Mouse (Mus musculus) ES-E14 (cell line): ENCODE measurements around the gene Nckap1. TPM values are rescaled to one million over a fixed set of nuclear protein-coding genes. Genes with fewer than 3 reads are reported as not detected.

Experiments used
- DNase-seq: peaks from one replicate; pipeline ENCODE4 v3.0.0-alpha.2; 2013; ENCODE audit warnings: low read depth, low spot score
- H3K27ac ChIP-seq: 2 replicates; pipeline ENCODE4 v1.5.1; 2012; ENCODE audit warnings: low read depth, mild to moderate bottlenecking, low read length, moderate library complexity, mixed read lengths; ENCODE audit not compliant: poor library complexity, insufficient read depth, severe bottlenecking
- H3K36me3 ChIP-seq: 2 replicates; pipeline ENCODE4 v1.6.1; 2012; ENCODE audit warnings: mild to moderate bottlenecking, low read length, moderate library complexity, mixed read lengths; ENCODE audit not compliant: control insufficient read depth, poor library complexity, insufficient read depth, severe bottlenecking
- H3K4me1 ChIP-seq, 2 experiments: fragments of 150-350 bp in 1 of 2; sonication (generic) in 1 of 2; 2 replicates each; pipeline ENCODE4 v1.6.1; 2012; ENCODE audit warnings: low read length in 2 of 2, mild to moderate bottlenecking in 1 of 2, mixed read lengths in 1 of 2; ENCODE audit not compliant: control insufficient read depth in 2 of 2, insufficient read depth in 2 of 2, poor library complexity in 1 of 2
- H3K4me3 ChIP-seq, 2 experiments: fragments of 150-350 bp in 1 of 2; sonication (generic) in 1 of 2; 2 replicates each; pipeline ENCODE4 v1.5.1; 2012; ENCODE audit warnings: low read length in 2 of 2, low read depth in 1 of 2, mild to moderate bottlenecking in 1 of 2, mixed read lengths in 1 of 2; ENCODE audit not compliant: insufficient read depth in 1 of 2, poor library complexity in 1 of 2, severe bottlenecking in 1 of 2
- H3K9ac ChIP-seq: 2 replicates; pipeline ENCODE4 v1.6.1; 2012; ENCODE audit warnings: low read depth, mild to moderate bottlenecking, low read length, mixed read lengths; ENCODE audit not compliant: poor library complexity, insufficient read depth, severe bottlenecking
- H3K9me3 ChIP-seq: fragments of 150-350 bp; sonication (generic); 2 replicates; pipeline ENCODE4 v1.6.1; 2012; ENCODE audit warnings: low read depth, mild to moderate bottlenecking, low read length; ENCODE audit not compliant: control insufficient read depth, insufficient read depth
- CHD2 ChIP-seq: IDR thresholded peaks from 2 replicates; pipeline ENCODE4 v1.6.1; 2014; ENCODE audit warnings: mild to moderate bottlenecking, low read depth, low read length, inconsistent platforms
- HCFC1 ChIP-seq: IDR thresholded peaks from 2 replicates; pipeline ENCODE4 v1.6.1; 2012; ENCODE audit warnings: low read length, inconsistent platforms, borderline replicate concordance; ENCODE audit not compliant: insufficient read depth
- MAFK ChIP-seq: IDR thresholded peaks from 2 replicates; pipeline ENCODE4 v1.6.1; 2014; ENCODE audit warnings: mild to moderate bottlenecking, low read depth, low read length, inconsistent platforms; ENCODE audit not compliant: insufficient read depth
- ZC3H11A ChIP-seq: IDR thresholded peaks from 2 replicates; pipeline ENCODE4 v1.6.1; 2012; ENCODE audit warnings: low read depth, mild to moderate bottlenecking, inconsistent platforms, low read length, borderline replicate concordance
- ZNF384 ChIP-seq: IDR thresholded peaks from 2 replicates; pipeline ENCODE4 v1.6.1; 2012; ENCODE audit warnings: low read depth, low read length, inconsistent platforms
- in situ Hi-C, 2 experiments: fragments of 600-800 bp; cut with MboI; formaldehyde crosslinking; loops; one replicate each; pipeline ENCODE4 v1.15.1; 2025; ENCODE audit warnings: low sequenced_read_pairs in 2 of 2, inconsistent platforms in 1 of 2; ENCODE audit not compliant: unreplicated experiment in 2 of 2
- total RNA-seq: library from RNA; depleted of rRNA; stranded (reverse); fragments of 300-350 nt; gene quantifications from 2 replicates; pipeline ENCODE4 v1.2.3, GENCODE M21; 2012

Nckap1 gene
- total RNA-seq, 1 experiment: 62.6 TPM

DNA sequence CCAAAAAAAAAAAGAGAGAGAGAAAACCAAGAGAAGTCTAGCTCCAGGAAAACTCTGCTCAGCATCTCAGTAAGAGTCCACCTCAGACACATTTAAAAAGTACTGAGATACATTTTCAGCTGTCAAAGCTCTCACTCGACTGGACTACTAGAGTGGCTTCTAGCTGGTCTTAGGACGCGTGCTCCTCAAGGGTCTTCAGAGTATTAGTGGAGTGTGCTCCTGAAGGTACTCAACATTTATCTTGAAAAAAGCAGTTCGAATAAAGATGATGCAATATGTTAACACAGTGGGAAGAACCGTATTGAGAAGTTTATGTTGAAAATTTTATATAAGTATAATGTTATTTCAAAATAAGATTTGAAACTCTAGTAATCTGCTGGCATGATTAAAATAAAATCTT lies 20.4 kb downstream of the Nckap1 start:
- in situ Hi-C loops: no loop called here
- H3K9me3 ChIP-seq: no peaks in the 10 kb centered on the region
- no peak overlapping the region for H3K9ac ChIP-seq
- no peaks in the 10 kb centered on the region for H3K4me1 ChIP-seq
- TF ChIP-seq HCFC1 (no peak), ZNF384 (no peak), CHD2 (no peak), MAFK (no peak), ZC3H11A (no peak)
- DNase-seq: no peak
- no peak overlapping the region for H3K4me3 ChIP-seq
- H3K36me3 ChIP-seq: no peaks in the 10 kb centered on the region
- no peak overlapping the region for H3K27ac ChIP-seq

DNA sequence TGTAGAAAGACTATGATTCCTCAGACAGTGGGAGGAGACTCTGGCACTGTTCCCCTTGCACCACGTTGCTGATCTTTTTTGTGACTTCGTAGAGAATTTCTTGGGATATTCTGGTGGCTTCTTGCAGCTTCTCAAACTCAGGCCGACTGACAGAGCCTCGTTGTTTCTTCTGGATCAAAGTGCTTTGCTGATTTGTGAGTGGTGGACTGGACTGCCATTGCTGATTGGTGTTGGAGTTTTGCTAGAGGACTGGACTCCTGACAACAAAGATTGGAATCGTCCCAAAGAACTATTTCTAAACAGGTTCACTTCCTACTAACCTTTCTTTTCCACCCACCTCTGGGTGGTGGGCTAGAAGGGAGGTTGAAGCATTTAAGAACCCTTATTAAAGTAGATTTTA lies 21.5 kb downstream of the Nckap1 start:
- no peaks in the 10 kb centered on the region for H3K9me3 ChIP-seq
- no peak overlapping the region for H3K27ac ChIP-seq
- no peaks in the 10 kb centered on the region for H3K4me1 ChIP-seq
- no peaks in the 10 kb centered on the region for H3K36me3 ChIP-seq
- DNase-seq: no peak
- H3K4me3 ChIP-seq: no peak overlapping the region
- no peak overlapping the region for H3K9ac ChIP-seq
- no peak for TF ChIP-seq MAFK
- no peak for TF ChIP-seq ZNF384
- TF ChIP-seq CHD2: no peak
- TF ChIP-seq ZC3H11A: no peak
- no peak for TF ChIP-seq HCFC1
- in situ Hi-C loops: no loop called here

DNA sequence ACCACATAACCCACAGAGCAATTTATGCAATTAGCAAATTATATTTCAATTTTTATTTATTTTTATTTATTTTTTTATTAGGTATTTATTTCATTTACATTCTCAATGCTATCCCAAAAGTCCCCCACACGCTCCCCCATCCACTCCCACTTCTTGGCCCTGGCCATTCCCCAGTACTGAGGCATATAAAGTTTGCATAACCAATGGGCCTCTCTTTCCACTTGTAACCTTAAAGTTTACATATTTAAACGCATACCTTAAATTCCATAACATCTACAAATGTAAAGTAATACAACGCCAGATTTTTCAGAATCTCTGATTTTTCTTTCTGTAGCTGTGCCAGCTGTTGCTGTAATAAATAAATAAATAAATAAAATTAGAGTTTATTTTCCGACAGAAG lies 26.7 kb downstream of the Nckap1 start:
- H3K4me3 ChIP-seq: no peak overlapping the region
- in situ Hi-C loops: no loop called here
- no peak overlapping the region for H3K27ac ChIP-seq
- H3K9ac ChIP-seq: no peak overlapping the region
- peaks cover 11% of the 10 kb centered on the region for H3K36me3 ChIP-seq
- no peak for TF ChIP-seq ZC3H11A
- TF ChIP-seq MAFK: no peak
- TF ChIP-seq ZNF384: no peak
- no peak for TF ChIP-seq CHD2
- TF ChIP-seq HCFC1: no peak
- no peaks in the 10 kb centered on the region for H3K9me3 ChIP-seq
- no peak for DNase-seq
- H3K4me1 ChIP-seq: no peaks in the 10 kb centered on the region

DNA sequence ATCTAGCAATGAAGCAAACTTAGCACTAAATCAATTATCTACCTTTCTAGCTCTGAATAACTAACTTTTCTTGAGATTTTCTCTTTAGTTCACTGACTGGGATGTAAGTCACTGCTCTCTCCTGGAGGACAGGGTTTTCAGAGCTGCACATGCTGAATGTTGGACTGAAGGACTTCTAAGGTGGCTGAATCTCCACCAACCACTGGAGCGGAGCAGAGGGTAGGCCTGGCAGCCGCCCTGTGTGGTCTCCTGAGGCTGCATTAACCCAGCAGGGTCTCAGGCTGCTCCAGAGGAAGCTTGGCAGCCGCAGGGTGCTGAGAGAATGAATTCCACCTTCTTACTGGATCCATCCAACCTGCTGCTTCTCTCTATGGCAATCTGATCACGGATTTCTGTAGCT lies 31.5 kb downstream of the Nckap1 start:
- H3K9me3 ChIP-seq: no peaks in the 10 kb centered on the region
- H3K4me1 ChIP-seq: no peaks in the 10 kb centered on the region
- TF ChIP-seq CHD2: no peak
- TF ChIP-seq ZNF384: no peak
- no peak for TF ChIP-seq HCFC1
- no peak for TF ChIP-seq MAFK
- in situ Hi-C loops: no loop called here
- no peak for DNase-seq
- peaks cover 13% of the 10 kb centered on the region for H3K36me3 ChIP-seq
- no peak overlapping the region for H3K27ac ChIP-seq
- no peak overlapping the region for H3K4me3 ChIP-seq
- H3K9ac ChIP-seq: no peak overlapping the region

DNA sequence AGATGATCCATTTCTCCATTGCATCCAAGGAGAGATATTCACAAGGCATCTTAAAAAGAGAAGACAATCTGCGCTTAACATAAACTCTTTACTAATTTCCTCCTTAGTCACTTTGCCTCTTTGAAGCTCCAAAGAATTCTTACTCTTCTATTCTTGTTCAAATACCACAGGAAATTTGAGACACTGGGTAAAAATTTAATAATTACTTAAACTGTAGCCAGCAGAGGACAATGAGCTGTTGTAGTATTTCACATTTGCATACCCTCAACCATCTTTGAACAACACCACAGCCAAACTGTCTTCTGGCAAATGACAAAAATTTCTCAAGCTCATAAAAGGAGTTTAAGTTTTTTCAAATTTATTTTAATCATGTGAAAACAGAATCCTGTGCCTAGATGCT lies 33.3 kb downstream of the Nckap1 start:
- in situ Hi-C loops: no loop called here
- Histone ChIP-seq H3K4me1 (no peaks in the 10 kb centered on the region), H3K9me3 (no peaks in the 10 kb centered on the region), H3K4me3 (no peak overlapping the region), H3K27ac (no peak overlapping the region), H3K9ac (no peak overlapping the region), H3K36me3 (peaks cover 16% of the 10 kb centered on the region)
- TF ChIP-seq HCFC1 (no peak), ZC3H11A (no peak), MAFK (no peak), ZNF384 (no peak), CHD2 (no peak)
- DNase-seq: no peak
